Mouse (Mus musculus): ENCODE results near the gene Olfr135.

The Olfr135 gene

DNA sequence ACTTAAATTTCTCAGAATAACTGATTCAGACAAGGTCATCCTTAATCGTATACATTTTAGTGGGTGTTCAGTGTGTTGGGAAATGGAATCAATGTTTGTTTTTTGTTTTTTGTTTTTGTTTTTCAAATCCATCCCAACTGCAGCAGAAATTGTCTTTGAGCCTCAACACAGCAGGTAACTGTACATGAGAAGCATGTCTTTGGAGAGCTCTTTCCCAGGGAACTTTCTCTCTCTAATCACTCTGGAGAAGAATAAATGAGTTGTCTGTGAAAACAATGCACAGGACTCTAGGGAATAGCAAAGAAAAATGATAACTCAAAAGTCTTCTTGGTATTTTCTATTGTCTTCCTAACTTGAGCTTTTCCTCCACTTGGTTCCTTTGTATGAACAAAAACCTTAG, at the start of gene Olfr135:
TSS of gene Olfr135 (plus strand) at position 301 of the 400 bp plus-strand sequence.
- DNase-seq (ENCODE audit: low read depth): no peak

DNA sequence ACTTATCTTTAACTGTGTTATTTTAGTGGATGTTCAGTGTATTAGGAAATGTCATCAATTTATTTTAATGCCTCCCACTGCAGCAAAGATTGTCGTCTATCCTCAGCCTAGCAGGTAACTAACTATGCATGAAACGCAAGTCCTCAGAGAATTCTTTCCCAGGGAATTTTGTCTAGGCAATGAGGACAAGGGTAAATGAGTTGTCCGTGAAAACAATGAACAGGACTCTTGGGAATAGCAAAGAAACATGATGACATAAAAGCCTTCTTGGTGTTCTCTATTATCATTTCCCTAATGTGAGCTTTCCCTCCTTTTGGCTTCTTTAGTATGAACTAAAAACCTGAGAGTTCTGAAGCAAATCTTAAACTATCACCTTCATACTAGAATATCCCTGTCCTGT, 33.0 kb upstream of the Olfr135 start, which contains the start of gene Olfr134:
TSS of gene Olfr134 (plus strand) at position 301 of the 400 bp plus-strand sequence.
- no peak for DNase-seq (ENCODE audit: low read depth)
